Mouse (Mus musculus) limb, embryonic 14.5 days (tissue): ENCODE data around the gene St7l. TPM values are rescaled to one million over a fixed set of nuclear protein-coding genes. Genes with fewer than 3 reads are reported as not detected.

Experiments used
- ATAC-seq: fragments of 200-750 bp; cut with Nextera tagmentation; 2 replicates; pipeline ENCODE4 v1.8.0; 2017; ENCODE audit warnings: low read depth, moderate number of reproducible peaks, moderate TSS enrichment; ENCODE audit not compliant: low FRiP score
- DNase-seq: peaks from one replicate; pipeline ENCODE4 v3.0.0-alpha.2; 2015; ENCODE audit warnings: low spot score
- H3K27ac ChIP-seq: fragments of 300-500 bp; sonication (generic); replicated peaks from 2 replicates; pipeline ENCODE4 v1.5.1; 2014; ENCODE audit warnings: low read depth, mild to moderate bottlenecking, low read length, moderate library complexity, mixed read lengths
- H3K27me3 ChIP-seq: fragments of 300-500 bp; sonication (generic); 2 replicates; pipeline ENCODE4 v1.6.1; 2014; ENCODE audit warnings: low read length, mixed read lengths; ENCODE audit not compliant: control insufficient read depth, insufficient read depth
- H3K36me3 ChIP-seq: fragments of 300-500 bp; sonication (generic); 2 replicates; pipeline ENCODE4 v1.6.1; 2014; ENCODE audit warnings: mild to moderate bottlenecking, low read length, moderate library complexity, mixed read lengths; ENCODE audit not compliant: control insufficient read depth, insufficient read depth
- H3K4me1 ChIP-seq: fragments of 300-500 bp; sonication (generic); 2 replicates; pipeline ENCODE4 v1.6.1; 2014; ENCODE audit warnings: antibody characterized with exemption, low read length, mixed read lengths; ENCODE audit not compliant: control insufficient read depth, insufficient read depth
- H3K4me2 ChIP-seq: fragments of 300-500 bp; sonication (generic); replicated peaks from 2 replicates; pipeline ENCODE4 v1.6.1; 2014; ENCODE audit warnings: low read depth, mild to moderate bottlenecking, low read length, moderate library complexity; ENCODE audit not compliant: severe bottlenecking
- H3K4me3 ChIP-seq: fragments of 300-500 bp; sonication (generic); replicated peaks from 2 replicates; pipeline ENCODE4 v1.5.1; 2014; ENCODE audit warnings: low read length
- H3K9ac ChIP-seq: fragments of 300-500 bp; sonication (generic); 2 replicates; pipeline ENCODE4 v1.6.1; 2014; ENCODE audit warnings: mild to moderate bottlenecking, low read depth, low read length, moderate library complexity; ENCODE audit not compliant: severe bottlenecking
- H3K9me3 ChIP-seq: fragments of 300-500 bp; sonication (generic); 2 replicates; pipeline ENCODE4 v1.6.1; 2016; ENCODE audit warnings: low read length; ENCODE audit not compliant: control insufficient read depth
- POLR2A ChIP-seq: fragments of 200-500 bp; IDR thresholded peaks from 2 replicates; pipeline ENCODE4 v1.8.0; 2012; ENCODE audit warnings: inconsistent platforms, mild to moderate bottlenecking, moderate library complexity, borderline replicate concordance; ENCODE audit not compliant: insufficient read depth, insufficient read length; ENCODE audit errors: extremely low read depth
- WGBS: fragments of 180-500 bp; shearing (Covaris S2); extraction: QIAGEN DNeasy Blood & Tissue Kit; methylation state at CpG from one replicate; pipeline ENCODE4 v1.1.7; 2014; 5-methylcytosine and 5-hydroxymethylcytosine counted together
- polyA plus RNA-seq, 2 experiments: library from polyadenylated mRNA; depleted of rRNA in 1 of 2; stranded (reverse) in 1 of 2; unstranded in 1 of 2; fragments of >200 nt; fragmentation: Nextera tagmentation in 1 of 2; extraction: Ambion mirVana in 1 of 2; gene quantifications; 2 replicates each; pipeline versions ENCODE4 v1.2.1 to v1.2.3; 2012 to 2014

The St7l gene
- polyA plus RNA-seq, 2 experiments, result 18.4 to 40.4 TPM

- DNase-seq, result no peak
- Histone ChIP-seq H3K4me3 (no peak overlapping the region), H3K36me3 (peaks cover 23% of the 10 kb centered on the region), H3K4me1 (no peaks in the 10 kb centered on the region), H3K27ac (no peak overlapping the region), H3K4me2 (no peak overlapping the region), H3K27me3 (peaks cover 21% of the 10 kb centered on the region), H3K9ac (no peak overlapping the region), H3K9me3 (no peaks in the 10 kb centered on the region)
- ATAC-seq, result no peak
- WGBS, result 76% methylated on average over 6 of the region's 6 CpGs
- no peak for TF ChIP-seq POLR2A
These were observed 92.4 kb downstream of the St7l start for GRCm38 (mm10) chr3:104956131-104956581.

DNA sequence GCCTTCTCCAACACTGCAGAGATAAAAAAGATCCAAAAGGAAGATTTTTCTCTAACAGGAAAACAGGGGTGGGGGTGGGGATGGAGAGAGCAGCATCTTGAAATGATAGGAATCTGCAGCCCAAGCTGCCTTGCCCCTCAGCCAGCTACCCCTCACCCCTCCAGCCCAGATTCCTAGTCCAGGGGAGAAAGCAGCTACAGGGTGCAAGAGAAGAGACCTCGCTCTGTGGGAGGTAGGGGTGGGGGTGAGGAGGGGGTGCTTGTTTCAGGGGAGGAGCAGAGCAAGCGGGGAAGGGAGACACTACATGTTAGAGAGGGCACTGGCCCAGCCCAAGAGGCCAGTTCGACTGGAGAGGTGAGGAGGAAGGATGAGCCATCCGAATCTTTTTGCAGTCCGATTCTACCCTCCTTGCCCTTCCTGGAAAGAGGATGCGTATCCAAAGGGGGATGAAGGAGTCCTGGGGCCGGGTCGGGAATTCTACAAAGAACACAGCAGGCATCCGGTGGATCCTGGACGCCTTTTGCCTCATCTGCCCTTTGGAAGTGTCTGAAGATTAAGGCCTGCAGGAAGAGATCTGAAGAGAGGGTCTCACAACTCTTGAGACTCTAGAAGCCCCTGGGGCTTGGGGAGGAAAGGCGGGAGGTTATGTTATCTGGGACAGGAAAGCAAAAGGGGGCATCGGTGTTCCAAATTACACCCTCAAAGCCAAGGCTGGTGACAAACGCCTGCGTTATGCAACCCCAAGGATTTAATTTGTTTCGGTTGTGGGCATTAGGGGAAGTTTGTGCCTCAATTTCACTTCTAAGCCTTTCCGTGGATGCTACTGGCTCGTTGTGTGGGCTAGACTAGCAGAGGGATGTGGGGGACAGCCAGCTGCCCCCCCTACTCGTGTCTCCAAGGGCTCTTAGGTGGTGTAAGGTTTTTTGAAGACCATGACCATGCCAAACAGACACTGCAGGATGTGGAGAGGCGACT is 96.5 kb downstream of the St7l start:
- peaks cover 17% of the 10 kb centered on the region for H3K4me1 ChIP-seq
- peaks cover 35% of the 10 kb centered on the region for H3K27me3 ChIP-seq
- H3K9ac ChIP-seq, result no peak overlapping the region
- no peak for ATAC-seq
- H3K9me3 ChIP-seq, result no peaks in the 10 kb centered on the region
- H3K4me3 ChIP-seq, result peak overlapping the region; percentile 51
- no peak for DNase-seq
- TF ChIP-seq POLR2A, result no peak
- H3K36me3 ChIP-seq, result no peaks in the 10 kb centered on the region
- H3K4me2 ChIP-seq, result peak overlapping the region; percentile 69; the same call in 1 of the 2 replicates
- WGBS, result 11% methylated on average over 19 of the region's 19 CpGs
- no peak overlapping the region for H3K27ac ChIP-seq

DNA sequence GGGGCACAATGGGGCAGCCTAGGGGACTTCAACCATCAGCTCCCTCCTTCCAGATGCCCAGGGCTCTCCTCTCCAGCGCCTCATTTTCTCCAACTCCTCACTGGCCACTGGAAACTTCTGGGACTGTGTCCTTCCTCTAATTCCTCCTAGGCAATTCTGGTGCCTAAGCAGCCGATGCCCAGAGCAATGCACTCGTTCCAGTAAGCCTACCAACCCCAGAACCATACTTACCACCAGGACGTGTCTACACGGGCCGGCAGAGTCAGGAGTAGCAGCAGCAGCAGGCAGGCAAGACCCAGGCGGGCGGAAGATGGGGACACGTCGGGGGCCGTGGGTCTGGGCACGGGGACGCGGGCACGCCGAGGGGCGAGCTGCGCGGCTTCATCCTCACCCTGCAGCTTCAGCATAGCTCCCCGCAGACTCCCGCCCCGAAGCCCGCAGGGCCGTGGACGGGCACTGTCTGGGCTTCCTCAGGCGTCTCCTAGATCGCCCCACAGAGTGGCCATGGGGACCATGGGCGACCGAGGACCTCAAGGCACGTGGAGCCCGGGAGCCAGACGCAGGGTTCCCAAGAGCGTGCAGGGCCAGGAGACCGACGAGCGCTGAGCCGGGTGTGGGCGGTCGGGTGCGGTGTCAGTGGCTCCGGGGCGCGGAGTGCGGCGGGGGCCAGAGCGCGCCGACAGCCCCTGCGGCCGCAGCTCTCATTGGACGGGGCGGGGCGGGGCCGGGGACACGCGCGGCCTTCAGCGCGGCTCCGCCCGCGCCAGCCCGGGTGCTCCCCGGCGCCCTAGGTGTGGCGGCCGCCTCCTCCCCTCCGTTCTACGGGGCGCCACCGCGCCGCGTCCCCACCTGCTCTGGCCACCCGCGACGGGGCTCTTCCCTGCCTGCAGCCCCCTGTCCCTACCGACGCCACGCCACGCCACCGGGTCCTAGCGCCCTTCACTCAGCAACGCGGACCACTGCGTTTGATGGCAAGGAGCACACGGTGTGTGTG is 97.6 kb downstream of the St7l start, which contains the start of gene Wnt2b:
Wnt2b (minus strand) TSS at position 856 of the 994 bp plus-strand sequence.
- Histone ChIP-seq H3K4me1 (peaks cover 24% of the 10 kb centered on the region), H3K36me3 (no peaks in the 10 kb centered on the region), H3K27ac (no peak within 1 kb of the TSS), H3K27me3 (peaks cover 35% of the 10 kb centered on the region), H3K4me2 (peak within 1 kb of the TSS; percentile 69), H3K9me3 (no peaks in the 10 kb centered on the region), H3K9ac (peak within 1 kb of the TSS; percentile 46), H3K4me3 (peak within 1 kb of the TSS; percentile 51)
- WGBS, result 4% methylated on average over 58 of the region's 87 CpGs
- TF ChIP-seq POLR2A, result no peak
- no peak for DNase-seq
- peak; percentile 38; the same call in 1 of the 2 replicates for ATAC-seq

DNA sequence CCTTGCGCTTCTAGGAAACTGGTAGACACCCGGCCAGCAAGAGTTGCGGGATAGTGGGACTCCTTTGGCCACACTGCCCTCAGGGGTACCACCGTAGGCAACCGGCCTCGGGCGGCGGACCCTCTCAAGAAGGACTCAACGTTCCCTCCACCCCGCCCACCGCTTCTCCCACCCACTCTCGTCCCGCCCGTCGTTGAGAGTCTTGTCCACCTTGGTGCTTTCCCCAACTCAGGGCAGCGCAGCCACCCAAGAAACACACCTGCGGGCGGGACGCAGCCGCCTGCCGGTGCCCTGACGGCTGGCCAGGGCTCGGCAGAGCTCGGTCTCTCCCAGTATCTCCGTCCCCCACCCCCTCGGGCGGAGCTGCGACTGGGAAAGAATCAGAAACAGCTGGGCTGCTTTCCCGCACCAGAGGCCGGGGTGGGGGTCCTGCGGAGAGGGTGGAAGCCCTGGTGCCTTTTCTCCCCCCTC is 98.4 kb downstream of the St7l start:
- ATAC-seq, result peak; percentile 33; the same call in 1 of the 2 replicates
- no peak for DNase-seq
- peak overlapping the region; percentile 51 for H3K4me3 ChIP-seq
- peaks cover 35% of the 10 kb centered on the region for H3K27me3 ChIP-seq
- WGBS, result under 1% methylated on average over 30 of the region's 31 CpGs
- no peak overlapping the region for H3K27ac ChIP-seq
- TF ChIP-seq POLR2A, result no peak
- peaks cover 24% of the 10 kb centered on the region for H3K4me1 ChIP-seq
- no peaks in the 10 kb centered on the region for H3K9me3 ChIP-seq
- peak overlapping the region; percentile 69 for H3K4me2 ChIP-seq
- no peaks in the 10 kb centered on the region for H3K36me3 ChIP-seq
- peak overlapping the region; percentile 46 for H3K9ac ChIP-seq

GRCm38 (mm10) chr3:104962866-104963265 is 99.1 kb downstream of the St7l start:
- ATAC-seq (no peak), DNase-seq (no peak)
- peaks cover 24% of the 10 kb centered on the region for H3K4me1 ChIP-seq
- H3K9ac ChIP-seq, result no peak overlapping the region; the same call in 1 of the 2 replicates
- peaks cover 35% of the 10 kb centered on the region for H3K27me3 ChIP-seq
- H3K36me3 ChIP-seq, result no peaks in the 10 kb centered on the region
- 8% methylated on average over 5 of the region's 5 CpGs for WGBS
- no peak for TF ChIP-seq POLR2A
- H3K4me2 ChIP-seq, result peak overlapping the region; percentile 69
- no peak overlapping the region for H3K27ac ChIP-seq
- H3K4me3 ChIP-seq, result no peak overlapping the region
- H3K9me3 ChIP-seq, result no peaks in the 10 kb centered on the region
